Mouse (Mus musculus) forebrain, embryonic 11.5 days (tissue): ENCODE data around the gene B430305J03Rik. TPM values are rescaled to one million over a fixed set of nuclear protein-coding genes. Genes with fewer than 3 reads are reported as not detected.

Experiments used
- ATAC-seq: fragments of 200-750 bp; cut with Nextera tagmentation; replicated peaks from 2 replicates; pipeline ENCODE4 v1.8.0; 2017; ENCODE audit warnings: moderate TSS enrichment; ENCODE audit not compliant: low FRiP score
- DNase-seq: peaks from one replicate; pipeline ENCODE4 v3.0.0-alpha.2; 2017; ENCODE audit warnings: low spot score
- H3K27ac ChIP-seq: fragments of 300-500 bp; sonication (generic); 2 replicates; pipeline ENCODE4 v1.5.1; 2014; ENCODE audit warnings: low read depth, low read length
- H3K27me3 ChIP-seq: fragments of 300-500 bp; sonication (generic); 2 replicates; pipeline ENCODE4 v1.6.1; 2014; ENCODE audit warnings: mild to moderate bottlenecking, low read length, mixed read lengths; ENCODE audit not compliant: control insufficient read depth, insufficient read depth
- H3K36me3 ChIP-seq: fragments of 300-500 bp; sonication (generic); 2 replicates; pipeline ENCODE4 v1.6.1; 2014; ENCODE audit warnings: mild to moderate bottlenecking, low read length, moderate library complexity, mixed read lengths; ENCODE audit not compliant: control insufficient read depth, insufficient read depth
- H3K4me1 ChIP-seq: fragments of 300-500 bp; sonication (generic); replicated peaks from 2 replicates; pipeline ENCODE4 v1.6.1; 2014; ENCODE audit warnings: low read length, mixed read lengths; ENCODE audit not compliant: control insufficient read depth, insufficient read depth
- H3K4me2 ChIP-seq: fragments of 300-500 bp; sonication (generic); 2 replicates; pipeline ENCODE4 v1.6.1; 2014; ENCODE audit warnings: low read depth, mild to moderate bottlenecking, low read length, moderate library complexity, mixed read lengths; ENCODE audit not compliant: severe bottlenecking
- H3K4me3 ChIP-seq: fragments of 300-500 bp; sonication (generic); 2 replicates; pipeline ENCODE4 v1.5.1; 2014; ENCODE audit warnings: low read depth, low read length
- H3K9ac ChIP-seq: fragments of 300-500 bp; sonication (generic); 2 replicates; pipeline ENCODE4 v1.6.1; 2014; ENCODE audit warnings: low read length
- H3K9me3 ChIP-seq: fragments of 300-500 bp; sonication (generic); 2 replicates; pipeline ENCODE4 v1.6.1; 2016; ENCODE audit warnings: low read length, mixed read lengths; ENCODE audit not compliant: control insufficient read depth
- WGBS: fragments of 180-500 bp; shearing (Covaris S2); extraction: QIAGEN DNeasy Blood & Tissue Kit; methylation state at CpG from one replicate; pipeline ENCODE4 v1.1.7; 2014; 5-methylcytosine and 5-hydroxymethylcytosine counted together
- polyA plus RNA-seq: library from polyadenylated mRNA; unstranded; fragments of >200 nt; fragmentation: Nextera tagmentation; extraction: Ambion mirVana; gene quantifications from 2 replicates; pipeline ENCODE4 v1.2.1, GENCODE M21; 2014

Gene B430305J03Rik
- polyA plus RNA-seq, 1 experiment from 2014 or later: not detected

DNA sequence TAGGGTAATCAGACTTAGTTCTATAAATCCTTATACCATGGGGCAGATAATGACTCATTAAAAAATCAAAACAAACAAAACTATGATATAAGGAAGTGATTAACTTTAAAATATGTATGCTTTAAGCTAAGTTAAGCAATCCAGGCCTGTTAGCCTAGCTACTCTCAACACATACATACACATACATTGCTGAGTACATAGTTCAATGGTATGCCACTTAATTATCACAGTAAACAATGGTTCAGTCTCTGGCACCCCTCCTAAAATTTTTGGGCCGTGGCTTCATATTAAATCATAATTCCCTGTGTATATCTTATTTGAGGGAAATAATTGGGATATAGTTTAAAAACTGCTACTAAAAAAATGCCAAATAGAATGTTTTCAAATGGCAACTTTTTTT lies 4.4 kb downstream of the B430305J03Rik start, which contains the start of gene Rap2b:
Gene Rap2b (plus strand): TSS at position 301 of the 400 bp plus-strand sequence.
- ATAC-seq (no peak), DNase-seq (no peak)
- H3K9ac ChIP-seq: no peak within 1 kb of the TSS
- no peak within 1 kb of the TSS for H3K27ac ChIP-seq
- no peaks in the 10 kb centered on the region for H3K27me3 ChIP-seq
- peak within 1 kb of the TSS; percentile 83; the same call in 1 of the 2 replicates for H3K4me2 ChIP-seq
- WGBS: 85% methylated on average over 1 of the region's 1 CpGs
- no peaks in the 10 kb centered on the region for H3K4me1 ChIP-seq
- no peak within 1 kb of the TSS for H3K4me3 ChIP-seq
- H3K36me3 ChIP-seq: no peaks in the 10 kb centered on the region
- no peaks in the 10 kb centered on the region for H3K9me3 ChIP-seq

DNA sequence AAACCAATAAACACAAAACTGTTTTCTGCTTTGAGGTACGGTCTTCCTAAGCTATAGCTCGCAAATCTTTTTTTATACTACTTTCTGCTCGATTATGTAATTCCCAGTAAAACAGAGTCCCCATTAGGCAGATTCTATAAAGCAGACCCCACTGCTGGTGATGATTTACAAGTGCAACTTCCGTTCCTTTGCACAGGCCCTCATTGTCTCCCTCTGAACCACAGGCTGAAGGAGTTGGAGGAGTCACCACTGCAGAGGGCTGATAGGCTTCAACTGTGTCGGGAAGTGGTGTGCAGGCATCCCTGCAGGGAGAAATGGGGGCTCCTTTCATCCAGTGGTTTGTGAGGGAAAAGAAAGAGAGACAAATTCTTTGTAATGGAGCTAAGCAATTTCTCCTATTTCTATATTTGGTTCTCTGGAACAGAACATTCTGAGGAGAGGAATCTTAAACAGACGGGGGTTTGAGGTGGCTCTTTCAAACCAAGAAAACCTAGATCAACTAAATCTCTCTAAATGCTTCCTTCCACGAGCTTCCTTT lies 6.9 kb downstream of the B430305J03Rik start:
- Histone ChIP-seq H3K4me1 (no peaks in the 10 kb centered on the region), H3K9ac (no peak overlapping the region), H3K27ac (no peak overlapping the region), H3K9me3 (no peaks in the 10 kb centered on the region), H3K4me2 (no peak overlapping the region), H3K4me3 (no peak overlapping the region), H3K36me3 (no peaks in the 10 kb centered on the region), H3K27me3 (no peaks in the 10 kb centered on the region)
- 61% methylated on average over 7 of the region's 7 CpGs for WGBS
- no peak for DNase-seq
- ATAC-seq: no peak

DNA sequence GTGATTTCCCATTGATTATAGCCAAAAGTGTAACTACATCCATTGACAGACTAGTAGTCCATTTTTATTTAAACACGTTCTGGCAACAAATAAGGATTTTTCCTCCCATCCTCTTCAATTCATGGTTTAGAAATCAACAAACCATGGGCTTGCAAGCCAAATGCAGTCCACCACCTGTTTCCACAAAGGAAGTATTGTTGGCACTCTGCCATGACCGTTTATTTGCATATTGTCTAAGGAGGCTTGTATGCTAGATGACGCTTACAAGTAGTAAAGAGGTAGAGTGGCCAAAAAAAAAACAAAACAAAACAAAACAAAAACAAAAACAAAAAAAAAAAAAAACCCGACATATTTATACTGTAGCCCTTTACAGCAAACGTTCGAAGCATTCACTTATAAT lies 7.6 kb downstream of the B430305J03Rik start:
- H3K4me1 ChIP-seq: no peaks in the 10 kb centered on the region

GRCm38 (mm10) chr3:61355464-61355863 lies 10.3 kb downstream of the B430305J03Rik start:
- H3K27me3 ChIP-seq: no peaks in the 10 kb centered on the region
- H3K4me2 ChIP-seq: no peak overlapping the region
- no peak overlapping the region for H3K4me3 ChIP-seq
- 30% methylated on average over 1 of the region's 1 CpGs for WGBS
- H3K9me3 ChIP-seq: no peaks in the 10 kb centered on the region
- no peak for ATAC-seq
- H3K36me3 ChIP-seq: no peaks in the 10 kb centered on the region
- DNase-seq: no peak
- H3K9ac ChIP-seq: no peak overlapping the region
- H3K4me1 ChIP-seq: no peaks in the 10 kb centered on the region
- H3K27ac ChIP-seq: no peak overlapping the region

More for the DNA sequence above, 7.6 kb downstream of the B430305J03Rik start:
- no peak for DNase-seq
- 68% methylated on average over 6 of the region's 6 CpGs for WGBS
- H3K27ac ChIP-seq: no peak overlapping the region
- no peak overlapping the region for H3K9ac ChIP-seq
- no peak for ATAC-seq
- no peaks in the 10 kb centered on the region for H3K9me3 ChIP-seq
- no peaks in the 10 kb centered on the region for H3K36me3 ChIP-seq
- no peak overlapping the region for H3K4me2 ChIP-seq
- no peaks in the 10 kb centered on the region for H3K27me3 ChIP-seq
- no peak overlapping the region for H3K4me3 ChIP-seq

DNA sequence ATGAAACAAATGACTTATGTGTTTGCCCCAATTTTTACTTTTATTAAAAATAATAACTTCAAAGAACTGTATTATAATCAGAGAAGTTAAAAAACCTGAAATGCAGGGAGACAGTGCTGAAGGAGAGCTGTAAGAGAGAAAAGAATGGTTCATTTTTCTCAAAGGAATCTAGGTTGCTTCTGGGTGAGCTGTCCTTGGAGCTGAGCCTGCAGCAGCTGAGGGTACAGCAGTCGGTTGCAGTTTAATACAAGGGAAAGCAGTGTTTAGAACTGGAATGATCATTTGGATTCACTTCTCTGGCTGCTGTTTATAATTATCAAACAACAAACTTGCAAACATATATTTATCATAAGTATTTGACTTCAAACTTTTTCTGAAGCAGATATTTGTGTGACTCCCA lies 16.3 kb downstream of the B430305J03Rik start:
- H3K4me3 ChIP-seq: no peak overlapping the region
- DNase-seq (no peak), ATAC-seq (no peak)
- no peaks in the 10 kb centered on the region for H3K4me1 ChIP-seq
- H3K9ac ChIP-seq: no peak overlapping the region
- H3K9me3 ChIP-seq: no peaks in the 10 kb centered on the region
- no peak overlapping the region for H3K27ac ChIP-seq
- H3K4me2 ChIP-seq: no peak overlapping the region
- 82% methylated on average over 1 of the region's 1 CpGs for WGBS
- H3K36me3 ChIP-seq: no peaks in the 10 kb centered on the region
- no peaks in the 10 kb centered on the region for H3K27me3 ChIP-seq

- Histone ChIP-seq H3K27me3 (no peaks in the 10 kb centered on the region), H3K4me2 (no peak overlapping the region), H3K27ac (no peak overlapping the region), H3K4me3 (no peak overlapping the region), H3K36me3 (no peaks in the 10 kb centered on the region), H3K9me3 (no peaks in the 10 kb centered on the region), H3K9ac (no peak overlapping the region), H3K4me1 (no peaks in the 10 kb centered on the region)
- WGBS: 83% methylated on average over 4 of the region's 4 CpGs
- no peak for DNase-seq
- ATAC-seq: no peak
Measured at GRCm38 (mm10) chr3:61348036-61348614, 17.6 kb downstream of the B430305J03Rik start.

GRCm38 (mm10) chr3:61345636-61346035 lies 20.1 kb downstream of the B430305J03Rik start:
- no peak overlapping the region for H3K9ac ChIP-seq
- no peaks in the 10 kb centered on the region for H3K9me3 ChIP-seq
- H3K27me3 ChIP-seq: no peaks in the 10 kb centered on the region
- DNase-seq (no peak), ATAC-seq (no peak)
- no peak overlapping the region for H3K4me3 ChIP-seq
- no peak overlapping the region for H3K4me2 ChIP-seq
- no peak overlapping the region for H3K27ac ChIP-seq
- WGBS: 78% methylated on average over 1 of the region's 1 CpGs
- no peaks in the 10 kb centered on the region for H3K4me1 ChIP-seq
- H3K36me3 ChIP-seq: no peaks in the 10 kb centered on the region

- 89% methylated on average over 7 of the region's 7 CpGs for WGBS
- no peak overlapping the region for H3K27ac ChIP-seq
- no peak overlapping the region for H3K9ac ChIP-seq
- H3K4me2 ChIP-seq: no peak overlapping the region
- H3K9me3 ChIP-seq: no peaks in the 10 kb centered on the region
- DNase-seq: no peak
- H3K36me3 ChIP-seq: no peaks in the 10 kb centered on the region
- no peaks in the 10 kb centered on the region for H3K27me3 ChIP-seq
- no peaks in the 10 kb centered on the region for H3K4me1 ChIP-seq
- no peak overlapping the region for H3K4me3 ChIP-seq
- no peak for ATAC-seq
Measured at GRCm38 (mm10) chr3:61344031-61344430, 21.7 kb downstream of the B430305J03Rik start.

DNA sequence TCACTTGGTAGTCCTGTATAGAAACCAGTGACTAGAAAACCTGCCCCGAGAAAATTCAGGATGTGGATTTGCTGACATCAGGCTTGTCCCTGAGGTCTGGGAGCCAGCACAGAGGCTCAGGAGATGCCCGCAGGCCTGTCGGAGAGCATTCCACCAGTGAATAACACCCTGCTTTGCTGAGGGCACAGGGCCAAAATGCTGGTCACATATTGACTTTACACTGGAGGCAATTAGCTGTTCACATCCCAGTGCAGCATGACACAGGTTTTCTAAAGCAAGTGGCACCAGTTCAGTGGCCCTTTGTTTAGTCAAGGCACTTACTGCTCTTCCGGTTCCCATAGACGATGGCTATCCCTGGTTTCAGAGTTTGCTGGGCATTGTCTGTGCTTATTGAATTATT lies 25.4 kb downstream of the B430305J03Rik start:
- Histone ChIP-seq H3K4me3 (no peak overlapping the region), H3K27ac (no peak overlapping the region), H3K4me1 (no peaks in the 10 kb centered on the region), H3K9ac (no peak overlapping the region), H3K27me3 (no peaks in the 10 kb centered on the region), H3K4me2 (no peak overlapping the region), H3K9me3 (no peaks in the 10 kb centered on the region), H3K36me3 (no peaks in the 10 kb centered on the region)
- ATAC-seq (no peak), DNase-seq (no peak)
- 70% methylated on average over 5 of the region's 5 CpGs for WGBS
